Mouse (Mus musculus) stomach, embryonic 14.5 days (tissue): ENCODE measurements around the gene Slc9a3r1. TPM values are rescaled to one million over a fixed set of nuclear protein-coding genes. Genes with fewer than 3 reads are reported as not detected.

Experiments
- ATAC-seq: fragments of 200-750 bp; cut with Nextera tagmentation; 2 replicates; pipeline ENCODE4 v1.8.0; 2017; ENCODE audit warnings: low read depth, moderate TSS enrichment; ENCODE audit not compliant: insufficient number of reproducible peaks, insufficient read depth, low FRiP score
- H3K27ac ChIP-seq: fragments of 300-500 bp; sonication (generic); 2 replicates; pipeline ENCODE4 v1.5.1; 2014; ENCODE audit warnings: mild to moderate bottlenecking, low read length, moderate library complexity, mixed read lengths
- H3K27me3 ChIP-seq: fragments of 300-500 bp; sonication (generic); 2 replicates; pipeline ENCODE4 v1.6.1; 2014; ENCODE audit warnings: low read length, control low read depth, mixed read lengths; ENCODE audit not compliant: control insufficient read depth, insufficient read depth
- H3K36me3 ChIP-seq: fragments of 300-500 bp; sonication (generic); 2 replicates; pipeline ENCODE4 v1.6.1; 2014; ENCODE audit warnings: mild to moderate bottlenecking, control low read depth, low read length, moderate library complexity, mixed read lengths; ENCODE audit not compliant: control insufficient read depth, insufficient read depth
- H3K4me1 ChIP-seq: fragments of 300-500 bp; sonication (generic); 2 replicates; pipeline ENCODE4 v1.6.1; 2014; ENCODE audit warnings: low read length, control low read depth, mixed read lengths; ENCODE audit not compliant: control insufficient read depth, insufficient read depth
- H3K4me2 ChIP-seq: fragments of 300-500 bp; sonication (generic); replicated peaks from 2 replicates; pipeline ENCODE4 v1.6.1; 2014; ENCODE audit warnings: low read depth, low read length, control low read depth
- H3K4me3 ChIP-seq: fragments of 300-500 bp; sonication (generic); 2 replicates; pipeline ENCODE4 v1.5.1; 2014; ENCODE audit warnings: low read depth, low read length, control low read depth
- H3K9ac ChIP-seq: fragments of 300-500 bp; sonication (generic); replicated peaks from 2 replicates; pipeline ENCODE4 v1.6.1; 2014; ENCODE audit warnings: low read depth, mild to moderate bottlenecking, control low read depth, low read length, moderate library complexity, mixed read lengths
- H3K9me3 ChIP-seq: fragments of 300-500 bp; sonication (generic); 2 replicates; pipeline ENCODE4 v1.6.1; 2016; ENCODE audit warnings: low read depth, low read length, control low read depth; ENCODE audit not compliant: control insufficient read depth
- WGBS: fragments of 180-500 bp; shearing (Covaris S2); extraction: QIAGEN DNeasy Blood & Tissue Kit; methylation state at CpG from one replicate; pipeline ENCODE4 v1.1.7; 2014; 5-methylcytosine and 5-hydroxymethylcytosine counted together
- polyA plus RNA-seq: library from polyadenylated mRNA; unstranded; fragments of >200 nt; fragmentation: Nextera tagmentation; extraction: Ambion mirVana; gene quantifications from 2 replicates; pipeline ENCODE4 v1.2.1, GENCODE M21; 2014

Slc9a3r1 gene
- polyA plus RNA-seq, 1 experiment from 2014 or later = 105 TPM

DNA sequence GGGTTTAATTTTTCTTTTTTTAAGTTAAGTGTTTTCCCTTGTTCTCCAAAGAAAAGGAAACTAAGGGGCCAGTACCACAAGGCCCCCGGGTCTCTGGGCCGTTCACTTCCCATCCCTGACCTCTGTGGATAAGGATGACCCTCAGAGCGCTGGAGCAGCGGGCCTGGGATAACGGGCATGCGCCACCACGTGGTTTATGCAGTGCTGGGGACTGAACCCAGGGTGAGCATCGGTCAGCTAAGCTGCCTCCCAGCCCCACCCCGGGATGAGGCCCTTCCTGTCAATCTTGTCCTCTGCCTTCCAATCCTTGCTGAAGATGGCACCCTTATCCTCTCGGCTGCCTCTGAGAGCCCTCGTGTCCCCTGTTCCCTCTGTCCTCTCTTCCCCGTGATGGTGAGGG is 64.5 kb downstream of the Slc9a3r1 start:
- H3K36me3 ChIP-seq = no peaks in the 10 kb centered on the region
- 37% methylated on average over 12 of the region's 12 CpGs for WGBS
- H3K9ac ChIP-seq = no peak overlapping the region
- no peak overlapping the region for H3K4me3 ChIP-seq
- no peak overlapping the region for H3K27ac ChIP-seq
- H3K4me1 ChIP-seq = peaks cover 24% of the 10 kb centered on the region
- 0 out of 2 replicates have a peak, but pooled peaks cover 3% of the 10 kb centered on the region for H3K27me3 ChIP-seq
- H3K4me2 ChIP-seq = no peak overlapping the region
- H3K9me3 ChIP-seq = no peaks in the 10 kb centered on the region
- ATAC-seq = no peak

- Histone ChIP-seq H3K27ac (no peak overlapping the region), H3K9me3 (no peaks in the 10 kb centered on the region), H3K4me3 (no peak overlapping the region), H3K9ac (no peak overlapping the region), H3K4me1 (peaks cover 19% of the 10 kb centered on the region), H3K36me3 (no peaks in the 10 kb centered on the region), H3K4me2 (no peak overlapping the region), H3K27me3 (no peaks in the 10 kb centered on the region)
- ATAC-seq = no peak
- 50% methylated on average over 7 of the region's 7 CpGs for WGBS
These were observed 65.3 kb downstream of the Slc9a3r1 start for GRCm38 (mm10) chr11:115228430-115228829.

DNA sequence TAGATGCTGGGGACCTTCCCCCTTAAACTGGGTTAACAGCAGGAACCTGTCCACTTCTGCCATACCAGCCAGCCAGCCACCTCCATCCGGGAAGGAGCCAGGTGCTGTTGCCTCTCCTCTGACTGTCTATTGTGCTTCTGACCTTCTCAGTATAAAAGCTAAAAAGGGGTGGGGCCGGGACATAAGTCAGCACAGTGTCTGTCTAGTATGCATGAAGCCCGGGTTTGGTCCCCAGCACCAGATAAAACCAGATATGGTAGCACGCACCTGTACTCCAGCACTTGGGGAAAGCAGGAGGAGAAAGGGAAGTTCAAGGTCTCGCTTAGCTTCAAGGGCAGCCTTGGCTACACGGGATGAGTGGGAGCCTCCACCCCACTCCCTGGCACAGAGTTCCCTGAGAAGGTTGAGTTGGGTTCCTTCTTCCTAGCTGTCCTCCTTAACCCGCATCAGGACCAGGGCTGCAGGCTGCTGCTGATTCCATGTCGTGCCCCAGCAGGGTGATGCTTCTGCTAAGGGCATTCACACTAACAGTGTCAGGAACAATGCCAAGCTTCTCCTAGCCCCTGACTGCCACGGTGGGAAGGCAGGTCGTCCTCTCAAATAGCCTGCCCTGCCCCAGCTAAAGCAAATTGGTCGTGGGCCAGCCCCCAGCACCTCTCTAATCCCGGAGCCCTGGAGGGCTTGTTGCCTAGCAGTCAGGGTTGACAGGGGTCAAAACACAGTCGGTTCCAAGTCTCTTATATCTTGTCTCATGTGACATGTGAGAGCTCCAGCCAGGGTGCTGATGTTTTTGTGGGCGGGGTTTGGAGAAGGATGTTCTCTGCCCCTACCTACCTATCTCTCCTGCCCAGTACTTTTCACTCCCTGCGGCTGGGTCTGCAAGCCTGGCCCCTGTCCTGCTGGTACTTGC is 66.1 kb downstream of the Slc9a3r1 start:
- no peaks in the 10 kb centered on the region for H3K27me3 ChIP-seq
- no peak overlapping the region for H3K9ac ChIP-seq
- no peaks in the 10 kb centered on the region for H3K9me3 ChIP-seq
- ATAC-seq = no peak
- peaks cover 17% of the 10 kb centered on the region for H3K4me1 ChIP-seq
- no peak overlapping the region for H3K4me3 ChIP-seq
- H3K27ac ChIP-seq = no peak overlapping the region
- 51% methylated on average over 15 of the region's 15 CpGs for WGBS
- H3K4me2 ChIP-seq = no peak overlapping the region
- H3K36me3 ChIP-seq = no peaks in the 10 kb centered on the region

Other genes starting within 250 kb of the Slc9a3r1 start
- gene Cd300lb, start 229.0 kb upstream of the Slc9a3r1 start, polyA plus RNA-seq = 0.12 and 0.21 TPM in 2 replicates
- not detected in 2 replicates for gene Cd300c, start 194.2 kb upstream of the Slc9a3r1 start, polyA plus RNA-seq
- 0.24 and 0.33 TPM in 2 replicates for gene Cd300ld, start 173.4 kb upstream of the Slc9a3r1 start, polyA plus RNA-seq
- gene Cd300c2, start 161.5 kb upstream of the Slc9a3r1 start, polyA plus RNA-seq = 1.8 and 2.9 TPM in 2 replicates
- not detected in 2 replicates for gene Cd300ld2, start 147.1 kb upstream of the Slc9a3r1 start, polyA plus RNA-seq
- not detected in 2 replicates for gene Cd300ld4, start 136.3 kb upstream of the Slc9a3r1 start, polyA plus RNA-seq
- gene Cd300ld5, start 125.6 kb upstream of the Slc9a3r1 start, polyA plus RNA-seq = not detected in 2 replicates
- gene Cd300ld3, start 114.9 kb upstream of the Slc9a3r1 start, polyA plus RNA-seq = not detected in 2 replicates
- gene Cd300e, start 101.2 kb upstream of the Slc9a3r1 start, polyA plus RNA-seq = 0.12 TPM in 1 of 2 replicates, not detected in the other
- gene Rab37, start 71.9 kb upstream of the Slc9a3r1 start, polyA plus RNA-seq = 1.3 and 1.5 TPM in 2 replicates
- 0.33 and 0.48 TPM in 2 replicates for gene Cd300lf, start 29.3 kb upstream of the Slc9a3r1 start, polyA plus RNA-seq
- gene Tmem104, start 24.1 kb downstream of the Slc9a3r1 start, polyA plus RNA-seq = 10.5 and 13.2 TPM in 2 replicates
- 18.3 and 20.1 TPM in 2 replicates for gene Nat9, start 24.5 kb downstream of the Slc9a3r1 start, polyA plus RNA-seq
- not detected in 2 replicates for gene Grin2c, start 103.9 kb downstream of the Slc9a3r1 start, polyA plus RNA-seq
- gene Fdxr, start 113.7 kb downstream of the Slc9a3r1 start, polyA plus RNA-seq = 11.5 and 13.3 TPM in 2 replicates
- 1.3 and 1.5 TPM in 2 replicates for gene Fads6, start 134.3 kb downstream of the Slc9a3r1 start, polyA plus RNA-seq
- gene Otop2, start 143.8 kb downstream of the Slc9a3r1 start, polyA plus RNA-seq = not detected in 2 replicates
- gene Ush1g, start 158.7 kb downstream of the Slc9a3r1 start, polyA plus RNA-seq = 0.10 TPM in 1 of 2 replicates, not detected in the other
- gene Otop3, start 171.4 kb downstream of the Slc9a3r1 start, polyA plus RNA-seq = 1.0 and 1.2 TPM in 2 replicates
- 21.0 and 24.4 TPM in 2 replicates for gene Hid1, start 204.4 kb downstream of the Slc9a3r1 start, polyA plus RNA-seq
- gene Cdr2l, start 218.6 kb downstream of the Slc9a3r1 start, polyA plus RNA-seq = 12.6 and 13.0 TPM in 2 replicates
- gene Mrpl58, start 240.4 kb downstream of the Slc9a3r1 start, polyA plus RNA-seq = 206 and 208 TPM in 2 replicates